Mouse (Mus musculus): ENCODE results near the gene Pzp.

GRCm38 (mm10) chr6:128494646-128495331 lies 31.7 kb downstream of the Pzp start:
- TF ChIP-seq POLR2A (IDR thresholded peaks at IDR 0.05; ENCODE audit: borderline replicate concordance, extremely low read depth, insufficient read depth, insufficient read length, poor library complexity, severe bottlenecking) (no peak), CTCF (IDR thresholded peaks at IDR 0.05; ENCODE audit: borderline replicate concordance, extremely low read depth, insufficient read depth, insufficient read length) (no peak)
